Mouse (Mus musculus) ES-E14 (cell line): Measurements from ENCODE around the gene March2. TPM values are rescaled to one million over a fixed set of nuclear protein-coding genes. Genes with fewer than 3 reads are reported as not detected.

Experiments
- DNase-seq: peaks from one replicate; pipeline ENCODE4 v3.0.0-alpha.2; 2013; ENCODE audit warnings: low read depth, low spot score
- H3K27ac ChIP-seq: 2 replicates; pipeline ENCODE4 v1.5.1; 2012; ENCODE audit warnings: low read depth, mild to moderate bottlenecking, low read length, moderate library complexity, mixed read lengths; ENCODE audit not compliant: poor library complexity, insufficient read depth, severe bottlenecking
- H3K36me3 ChIP-seq: 2 replicates; pipeline ENCODE4 v1.6.1; 2012; ENCODE audit warnings: mild to moderate bottlenecking, low read length, moderate library complexity, mixed read lengths; ENCODE audit not compliant: control insufficient read depth, poor library complexity, insufficient read depth, severe bottlenecking
- H3K4me1 ChIP-seq, 2 experiments: fragments of 150-350 bp in 1 of 2; sonication (generic) in 1 of 2; 2 replicates each; pipeline ENCODE4 v1.6.1; 2012; ENCODE audit warnings: low read length in 2 of 2, mild to moderate bottlenecking in 1 of 2, mixed read lengths in 1 of 2; ENCODE audit not compliant: control insufficient read depth in 2 of 2, insufficient read depth in 2 of 2, poor library complexity in 1 of 2
- H3K4me3 ChIP-seq, 2 experiments: fragments of 150-350 bp in 1 of 2; sonication (generic) in 1 of 2; 2 replicates each; pipeline ENCODE4 v1.5.1; 2012; ENCODE audit warnings: low read length in 2 of 2, low read depth in 1 of 2, mild to moderate bottlenecking in 1 of 2, mixed read lengths in 1 of 2; ENCODE audit not compliant: insufficient read depth in 1 of 2, poor library complexity in 1 of 2, severe bottlenecking in 1 of 2
- H3K9ac ChIP-seq: 2 replicates; pipeline ENCODE4 v1.6.1; 2012; ENCODE audit warnings: low read depth, mild to moderate bottlenecking, low read length, mixed read lengths; ENCODE audit not compliant: poor library complexity, insufficient read depth, severe bottlenecking
- H3K9me3 ChIP-seq: fragments of 150-350 bp; sonication (generic); 2 replicates; pipeline ENCODE4 v1.6.1; 2012; ENCODE audit warnings: low read depth, mild to moderate bottlenecking, low read length; ENCODE audit not compliant: control insufficient read depth, insufficient read depth
- CHD2 ChIP-seq: IDR thresholded peaks from 2 replicates; pipeline ENCODE4 v1.6.1; 2014; ENCODE audit warnings: mild to moderate bottlenecking, low read depth, low read length, inconsistent platforms
- HCFC1 ChIP-seq: IDR thresholded peaks from 2 replicates; pipeline ENCODE4 v1.6.1; 2012; ENCODE audit warnings: low read length, inconsistent platforms, borderline replicate concordance; ENCODE audit not compliant: insufficient read depth
- MAFK ChIP-seq: IDR thresholded peaks from 2 replicates; pipeline ENCODE4 v1.6.1; 2014; ENCODE audit warnings: mild to moderate bottlenecking, low read depth, low read length, inconsistent platforms; ENCODE audit not compliant: insufficient read depth
- ZC3H11A ChIP-seq: IDR thresholded peaks from 2 replicates; pipeline ENCODE4 v1.6.1; 2012; ENCODE audit warnings: low read depth, mild to moderate bottlenecking, inconsistent platforms, low read length, borderline replicate concordance
- ZNF384 ChIP-seq: IDR thresholded peaks from 2 replicates; pipeline ENCODE4 v1.6.1; 2012; ENCODE audit warnings: low read depth, low read length, inconsistent platforms
- in situ Hi-C, 2 experiments: fragments of 600-800 bp; cut with MboI; formaldehyde crosslinking; loops; one replicate each; pipeline ENCODE4 v1.15.1; 2025; ENCODE audit warnings: low sequenced_read_pairs in 2 of 2, inconsistent platforms in 1 of 2; ENCODE audit not compliant: unreplicated experiment in 2 of 2
- total RNA-seq: library from RNA; depleted of rRNA; stranded (reverse); fragments of 300-350 nt; gene quantifications from 2 replicates; pipeline ENCODE4 v1.2.3, GENCODE M21; 2012; rRNA removed

March2 gene
- total RNA-seq, 1 experiment: 14.3 TPM

GRCm38 (mm10) chr17:33639743-33640142, 78.7 kb downstream of the March2 start:
- DNase-seq: no peak
- peak; percentile 88 for TF ChIP-seq ZNF384
- TF ChIP-seq MAFK: peak; percentile 54
- TF ChIP-seq CHD2: no peak
- in situ Hi-C loops: no loop called here
- Histone ChIP-seq H3K27ac (no peak overlapping the region), H3K9ac (no peak overlapping the region), H3K9me3 (no peaks in the 10 kb centered on the region), H3K4me3 (no peak overlapping the region), H3K4me1 (peaks cover 6 to 9% of the 10 kb centered on the region in 2 experiments; a peak in 3 of 4 replicates), H3K36me3 (peaks cover 4% of the 10 kb centered on the region)

GRCm38 (mm10) chr17:33637516-33638276, 80.8 kb downstream of the March2 start, which contains the start of gene Pram1:
Gene Pram1, plus strand, starts transcription at chr17:33638056.
- no peak within 1 kb of the TSS for H3K27ac ChIP-seq
- in situ Hi-C loops: no loop called here
- H3K4me3 ChIP-seq: no peak within 1 kb of the TSS
- H3K36me3 ChIP-seq: no peaks in the 10 kb centered on the region
- no peaks in the 10 kb centered on the region for H3K9me3 ChIP-seq
- no peak for DNase-seq
- TF ChIP-seq ZC3H11A (no peak), CHD2 (no peak), HCFC1 (no peak), MAFK (no peak)
- H3K9ac ChIP-seq: no peak within 1 kb of the TSS
- H3K4me1 ChIP-seq: peaks cover 6 to 9% of the 10 kb centered on the region in 2 experiments; a peak in 3 of 4 replicates

- Histone ChIP-seq H3K4me1 (peaks cover 6 to 9% of the 10 kb centered on the region in 2 experiments; a peak in 3 of 4 replicates), H3K9ac (no peak overlapping the region), H3K27ac (no peak overlapping the region), H3K9me3 (no peaks in the 10 kb centered on the region), H3K4me3 (no peak overlapping the region), H3K36me3 (peaks cover 1% of the 10 kb centered on the region)
- TF ChIP-seq ZNF384 (no peak), CHD2 (no peak), MAFK (no peak), HCFC1 (no peak), ZC3H11A (no peak)
- DNase-seq: no peak
- in situ Hi-C loops: no loop called here
Observed at GRCm38 (mm10) chr17:33637038-33637437, 81.4 kb downstream of the March2 start.

Other genes with a start within 250 kb of the March2 start
- 17.5 and 25.8 TPM in 2 replicates for gene Adamts10, start 194.5 kb downstream of the March2 start, total RNA-seq
- 11.9 and 13.8 TPM in 2 replicates for gene Myo1f, start 163.0 kb downstream of the March2 start, total RNA-seq
- gene Zfp414, start 89.6 kb downstream of the March2 start, total RNA-seq: 13.6 and 19.8 TPM in 2 replicates
- 0.45 and 0.69 TPM in 2 replicates for gene Pram1, start 80.6 kb downstream of the March2 start, total RNA-seq
- gene Hnrnpm, start 31.8 kb downstream of the March2 start, total RNA-seq: 151 and 195 TPM in 2 replicates
- 26.0 and 34.8 TPM in 2 replicates for gene Rab11b, start 41.9 kb upstream of the March2 start, total RNA-seq
- gene Angptl4, start 63.2 kb upstream of the March2 start, total RNA-seq: 30.5 and 39.3 TPM in 2 replicates
- 81.1 and 165 TPM in 2 replicates for gene Kank3, start 91.8 kb upstream of the March2 start, total RNA-seq
- gene Rps28, start 105.9 kb upstream of the March2 start, total RNA-seq: 5,476 and 6,336 TPM in 2 replicates
- 639 and 871 TPM in 2 replicates for gene Ndufa7, start 105.9 kb upstream of the March2 start, total RNA-seq
- 131 and 228 TPM in 2 replicates for gene Cd320, start 124.4 kb upstream of the March2 start, total RNA-seq
- gene Gm7029, start 155.2 kb upstream of the March2 start, total RNA-seq: 11.6 and 19.7 TPM in 2 replicates
- gene Kifc1, start 172.0 kb upstream of the March2 start, total RNA-seq: 149 and 187 TPM in 2 replicates
- gene Platr17, start 186.5 kb upstream of the March2 start, total RNA-seq: 33.2 and 46.0 TPM in 2 replicates
- 67.3 and 73.7 TPM in 2 replicates for gene Daxx, start 190.7 kb upstream of the March2 start, total RNA-seq
- 39.4 and 64.9 TPM in 2 replicates for gene Tapbp, start 197.2 kb upstream of the March2 start, total RNA-seq
- gene Zbtb22, start 197.2 kb upstream of the March2 start, total RNA-seq: 32.8 and 34.8 TPM in 2 replicates
- 65.8 and 129 TPM in 2 replicates for gene Rgl2, start 210.9 kb upstream of the March2 start, total RNA-seq
- 175 and 201 TPM in 2 replicates for gene Pfdn6, start 221.7 kb upstream of the March2 start, total RNA-seq
- gene Wdr46, start 222.0 kb upstream of the March2 start, total RNA-seq: 65.6 and 78.2 TPM in 2 replicates
- 10.3 and 15.3 TPM in 2 replicates for gene B3galt4, start 232.8 kb upstream of the March2 start, total RNA-seq
- 23.2 and 24.8 TPM in 2 replicates for gene Vps52, start 237.1 kb upstream of the March2 start, total RNA-seq
- gene Rps18, start 237.3 kb upstream of the March2 start, total RNA-seq: 4,706 and 5,724 TPM in 2 replicates